Mouse (Mus musculus) inflammation-experienced regulatory T-cells, adult 6 months (primary cell): Measurements from ENCODE around the gene Spatc1l. TPM values are rescaled to one million over a fixed set of nuclear protein-coding genes. Genes with fewer than 3 reads are reported as not detected.

Experiments used
- ATAC-seq: one replicate; pipeline ENCODE4 v1.8.0; 2017
- polyA plus RNA-seq, 3 experiments: library from polyadenylated mRNA; unstranded; fragments of 100-300 nt; shearing (Covaris generic); gene quantifications; one replicate each; pipeline ENCODE4 v1.2.1; 2017

Gene Spatc1l
- not detected for polyA plus RNA-seq

- no peak for ATAC-seq
These were observed at the start of gene Spatc1l for GRCm38 (mm10) chr10:76561972-76562371. TSS of gene Spatc1l (plus strand) at chr10:76562272.

DNA sequence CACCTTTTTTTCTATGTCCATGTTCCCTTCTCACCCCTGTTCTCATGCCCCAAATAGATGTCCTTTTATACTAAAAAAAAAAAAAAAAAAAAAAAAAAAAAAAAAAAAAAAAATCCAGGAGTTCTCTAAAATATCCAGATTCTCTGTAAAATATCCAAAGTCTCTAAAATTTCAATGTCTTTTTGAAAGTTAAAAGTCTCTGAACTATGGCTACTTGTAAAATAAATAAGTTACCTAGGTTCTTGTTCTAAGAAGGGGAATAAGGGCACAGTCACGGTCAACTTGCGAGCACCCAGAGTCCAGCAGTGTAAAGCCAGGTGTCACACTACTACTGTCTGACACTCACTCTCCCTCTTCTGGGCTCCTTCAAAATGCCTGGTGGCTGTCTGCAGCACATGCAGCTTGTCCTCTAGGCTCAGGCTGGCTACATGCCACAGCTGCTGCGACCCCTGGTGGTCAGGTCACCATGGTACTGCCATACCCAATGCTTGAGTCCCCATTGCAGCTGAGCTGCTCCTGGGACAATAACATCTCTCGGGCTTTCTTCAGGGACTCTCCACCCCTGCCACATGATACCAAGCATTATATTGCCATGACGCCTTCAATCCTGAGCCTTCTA lies 49.0 kb upstream of the Spatc1l start:
- peak; percentile 99 for ATAC-seq

DNA sequence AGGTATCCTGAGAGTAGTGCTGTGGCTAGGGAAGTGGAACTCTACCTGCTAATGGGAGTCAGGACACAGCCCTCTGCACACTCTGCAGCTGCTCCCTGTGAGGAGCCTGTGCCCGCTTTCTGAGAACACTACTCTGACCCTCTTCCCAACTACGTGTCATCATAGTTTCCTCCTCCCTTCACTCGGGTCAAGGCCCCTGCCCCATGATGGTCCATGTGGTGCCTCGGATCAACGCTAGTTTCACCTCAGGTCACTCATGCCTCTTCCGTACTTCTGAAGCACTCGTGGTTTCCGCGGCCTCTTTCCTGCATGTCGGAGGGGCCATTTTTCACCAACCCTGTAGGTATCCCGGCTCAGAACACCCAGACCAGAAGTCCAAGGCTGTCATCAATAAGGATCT lies 31.1 kb upstream of the Spatc1l start:
- no peak for ATAC-seq

- peak; percentile 99 for ATAC-seq
These were observed 30.7 kb upstream of the Spatc1l start, which contains the start of gene Lss for GRCm38 (mm10) chr10:76531375-76531774. TSS of gene Lss (plus strand) at chr10:76531588.

GRCm38 (mm10) chr10:76531828-76532227 lies 30.2 kb upstream of the Spatc1l start:
- ATAC-seq, result no peak

- ATAC-seq, result no peak
These were observed 26.5 kb upstream of the Spatc1l start for GRCm38 (mm10) chr10:76535526-76535925.

- ATAC-seq, result no peak
These were observed 24.5 kb upstream of the Spatc1l start for GRCm38 (mm10) chr10:76537619-76538018.

GRCm38 (mm10) chr10:76541336-76542085 lies 20.6 kb upstream of the Spatc1l start:
- peak; percentile 63 for ATAC-seq

DNA sequence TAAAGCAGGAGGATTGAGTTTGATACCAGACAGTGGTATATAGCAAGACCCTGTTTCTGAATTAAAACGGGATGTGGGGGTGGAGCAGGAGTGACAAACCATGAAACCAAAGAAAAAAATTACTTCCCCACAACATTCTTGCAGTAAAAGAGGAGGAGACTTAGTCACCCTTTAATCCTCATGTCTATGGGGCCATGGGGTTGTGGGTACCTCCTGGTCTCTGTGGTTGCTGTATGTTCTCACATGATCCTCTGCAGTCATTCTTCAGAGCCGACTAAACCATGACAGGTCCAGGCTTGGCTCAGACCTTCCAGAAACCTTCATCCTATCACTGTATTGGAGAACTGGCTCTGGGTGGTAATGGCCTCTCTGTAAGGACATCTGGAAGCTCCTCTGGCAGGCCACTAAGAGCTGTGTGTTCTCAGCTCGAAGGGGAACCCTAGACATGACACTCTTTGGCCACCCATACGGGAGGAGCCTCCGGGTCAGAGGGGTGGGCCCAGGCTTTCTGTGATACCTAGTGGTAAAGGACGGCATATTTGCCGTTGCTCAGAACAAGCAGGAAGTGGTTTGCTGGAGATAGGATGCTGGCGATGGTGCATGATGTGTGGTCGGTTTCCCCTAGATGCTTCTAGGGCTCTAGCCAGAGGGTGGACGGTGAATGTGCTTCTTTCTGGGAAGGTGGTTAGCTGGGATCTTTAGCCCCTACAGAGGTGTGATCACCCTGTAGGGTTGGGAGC lies 19.3 kb upstream of the Spatc1l start:
- peak; percentile 86 for ATAC-seq

GRCm38 (mm10) chr10:76546566-76546965 lies 15.5 kb upstream of the Spatc1l start:
- no peak for ATAC-seq

- ATAC-seq, result no peak
These were observed 13.9 kb upstream of the Spatc1l start for GRCm38 (mm10) chr10:76548218-76548617.

GRCm38 (mm10) chr10:76550458-76550857 lies 11.6 kb upstream of the Spatc1l start:
- no peak for ATAC-seq

DNA sequence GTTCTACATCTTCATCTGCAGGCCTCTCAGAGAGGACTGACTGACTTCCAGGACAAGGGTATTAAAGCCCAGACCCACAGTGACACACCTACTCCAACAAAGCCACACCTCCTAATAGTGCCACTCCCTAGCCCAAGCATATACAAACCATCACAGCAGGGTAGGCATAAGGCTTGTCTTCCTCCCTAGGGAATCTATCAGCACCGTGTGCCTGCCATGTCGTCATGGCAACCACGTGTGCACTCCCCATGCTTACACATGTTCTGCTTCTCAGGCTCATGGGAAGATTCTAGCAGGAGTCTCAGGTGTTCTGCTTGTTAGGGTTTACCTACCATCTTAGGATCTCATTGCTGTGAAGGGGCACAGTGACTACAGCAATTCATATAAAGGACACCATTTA lies 10.5 kb upstream of the Spatc1l start:
- no peak for ATAC-seq

GRCm38 (mm10) chr10:76554061-76554460 lies 8.0 kb upstream of the Spatc1l start:
- no peak for ATAC-seq

DNA sequence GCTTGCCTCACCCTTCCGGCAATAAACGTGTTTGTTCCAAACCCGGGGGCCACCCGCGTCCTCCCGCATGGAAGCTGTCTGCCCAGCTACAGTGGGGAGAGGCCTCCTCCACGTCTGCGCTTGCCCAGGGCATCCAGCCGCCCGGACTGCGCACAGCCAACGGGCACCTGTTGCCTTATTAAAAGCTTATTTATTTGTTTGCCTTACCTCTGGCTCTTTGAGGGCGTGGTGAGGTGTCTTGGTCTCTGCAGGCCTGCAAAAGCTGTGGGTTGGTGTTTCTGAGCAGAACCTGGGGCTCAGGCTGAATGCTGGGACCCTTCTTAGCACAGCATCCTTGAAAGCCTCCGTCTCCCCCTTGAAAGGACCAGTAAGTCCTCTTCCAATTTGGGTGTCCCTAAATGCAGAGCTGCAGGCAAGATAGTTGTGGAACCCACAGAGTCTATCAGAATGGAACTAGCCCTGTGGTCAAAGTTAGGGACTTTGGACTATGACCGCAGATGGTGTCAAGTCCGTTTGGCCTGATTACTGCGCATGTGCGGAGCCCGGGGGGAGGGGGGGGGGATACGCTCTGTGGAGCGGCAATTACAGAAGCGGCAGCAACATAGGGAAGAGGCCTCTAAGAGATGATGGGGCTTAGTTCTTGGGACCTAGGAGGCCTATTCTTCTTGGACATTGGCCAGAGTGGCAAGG lies 8.1 kb downstream of the Spatc1l start:
- ATAC-seq, result no peak

DNA sequence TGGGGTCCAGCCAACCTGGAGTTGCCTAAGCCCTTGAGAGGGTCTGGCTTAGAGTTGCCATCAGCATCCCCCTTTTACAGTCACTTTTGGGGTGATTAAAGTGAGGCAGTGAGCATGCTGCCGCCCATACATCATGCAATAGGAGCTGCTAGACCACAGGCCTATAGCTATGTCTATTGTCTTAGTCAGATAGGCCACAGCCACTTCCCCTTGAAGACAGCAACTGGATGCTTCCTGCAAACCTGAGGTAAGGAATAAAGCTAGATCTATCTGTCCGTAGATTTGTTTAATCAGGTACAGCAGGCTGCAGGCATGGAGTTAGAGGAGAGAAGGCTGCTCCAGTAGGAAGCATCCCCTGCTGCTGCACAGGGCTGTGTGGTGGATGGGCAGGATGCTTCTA lies 9.0 kb downstream of the Spatc1l start:
- ATAC-seq, result no peak

GRCm38 (mm10) chr10:76572151-76572550 lies 10.1 kb downstream of the Spatc1l start:
- no peak for ATAC-seq

DNA sequence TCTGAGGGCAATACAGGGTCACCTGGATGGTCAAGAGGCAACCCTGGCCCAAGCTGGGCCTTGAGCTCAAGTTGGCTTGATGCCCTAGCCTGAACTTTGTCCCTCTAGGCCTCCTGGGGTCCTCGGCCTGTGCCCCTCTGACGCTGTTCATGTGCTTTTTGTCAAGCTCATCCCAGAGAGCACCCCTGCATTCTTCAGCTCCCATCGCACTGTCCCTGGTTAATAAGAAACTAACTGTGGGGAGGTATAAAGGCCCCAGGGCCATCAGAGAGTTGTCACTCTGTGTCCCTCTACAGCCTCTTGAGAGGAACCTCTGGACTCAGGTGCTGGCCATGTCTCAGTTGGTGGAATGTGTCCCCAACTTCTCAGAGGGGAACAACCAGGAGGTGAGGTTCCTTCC lies 13.3 kb downstream of the Spatc1l start, which contains the start of gene Ftcd:
Gene Ftcd (plus strand): TSS at position 275 of the 400 bp plus-strand sequence.
- ATAC-seq, result no peak

DNA sequence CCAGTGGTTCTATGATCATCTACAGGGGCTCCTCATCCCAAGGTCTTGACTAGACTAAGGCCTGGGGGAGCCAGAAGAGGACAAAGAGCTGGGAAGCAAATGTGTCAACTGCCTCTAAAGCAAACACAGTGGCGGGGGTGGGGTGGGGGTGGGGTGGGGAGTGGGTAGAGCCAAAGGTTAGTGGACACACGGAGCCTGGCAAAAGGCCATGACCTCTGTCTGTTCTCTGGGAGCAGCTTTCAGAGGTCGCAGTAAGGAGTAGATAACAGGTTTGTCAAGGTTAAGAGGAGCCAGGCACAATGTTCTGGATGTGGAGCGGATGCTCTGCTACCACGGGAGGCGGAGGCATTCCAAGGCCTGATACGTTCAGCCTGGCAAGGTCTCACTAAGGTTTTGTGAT lies 14.8 kb downstream of the Spatc1l start:
- no peak for ATAC-seq

- ATAC-seq, result no peak
These were observed 22.1 kb downstream of the Spatc1l start for GRCm38 (mm10) chr10:76584138-76584537.

DNA sequence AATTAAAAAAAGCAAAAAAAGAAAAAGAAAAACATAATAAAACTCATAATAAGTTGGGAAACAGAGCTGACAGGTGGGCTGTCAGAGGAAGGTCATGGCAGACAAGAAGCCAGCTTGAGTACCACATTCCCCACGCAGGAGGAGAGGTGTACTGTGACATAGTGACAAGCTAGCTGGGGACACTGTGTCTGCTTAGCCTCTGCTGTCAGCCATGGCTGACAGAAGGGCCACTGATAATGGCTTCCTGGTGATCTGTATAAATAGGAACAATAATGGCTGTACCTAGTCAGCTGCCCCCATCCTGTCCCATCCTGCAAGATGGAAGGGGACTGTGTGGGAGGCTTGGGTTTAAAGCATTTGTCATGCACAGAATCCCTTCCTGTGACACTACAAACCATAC lies 24.1 kb downstream of the Spatc1l start:
- no peak for ATAC-seq

DNA sequence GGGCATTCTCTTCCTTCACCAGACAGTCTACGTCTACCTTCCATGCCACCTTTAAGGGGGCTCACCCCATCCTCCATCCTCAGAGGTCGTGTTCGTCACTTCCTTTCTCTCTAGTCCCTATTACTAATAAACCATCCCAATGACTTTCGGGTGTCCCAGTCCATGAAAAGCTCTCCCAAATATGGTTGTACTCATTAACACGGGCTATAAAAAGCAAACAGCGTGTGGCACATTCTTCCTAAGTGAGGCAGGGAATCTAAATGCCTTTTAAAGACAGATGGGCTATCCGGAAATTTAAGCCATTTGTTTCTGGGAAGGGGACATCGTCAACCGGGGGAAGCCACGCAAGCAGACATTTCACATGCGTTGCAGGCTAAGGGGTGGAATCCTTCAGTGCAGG lies 28.1 kb downstream of the Spatc1l start:
- ATAC-seq, result no peak

- no peak for ATAC-seq
These were observed 34.3 kb downstream of the Spatc1l start for GRCm38 (mm10) chr10:76596338-76596737.
